Mouse (Mus musculus) liver, embryonic 13.5 days (tissue): ENCODE data around the gene Ccdc77. TPM values are rescaled to one million over a fixed set of nuclear protein-coding genes. Genes with fewer than 3 reads are reported as not detected.
A peak's percentile ranks its signal among the peaks of the same experiment; 100 is the strongest.

Experiments
- ATAC-seq: fragments of 200-750 bp; cut with Nextera tagmentation; 2 replicates; pipeline ENCODE4 v1.8.0; 2017; ENCODE audit warnings: low read depth, mild to moderate bottlenecking, moderate number of reproducible peaks, moderate library complexity
- DNase-seq: peaks from one replicate; pipeline ENCODE4 v3.0.0; 2022
- H3K27ac ChIP-seq: fragments of 300-500 bp; sonication (generic); 2 replicates; pipeline ENCODE4 v1.5.1; 2015; ENCODE audit warnings: moderate library complexity, mild to moderate bottlenecking, inconsistent platforms
- H3K27me3 ChIP-seq: fragments of 300-500 bp; sonication (generic); 2 replicates; pipeline ENCODE4 v1.6.1; 2015; ENCODE audit warnings: mild to moderate bottlenecking, inconsistent platforms
- H3K36me3 ChIP-seq: fragments of 300-500 bp; sonication (generic); 2 replicates; pipeline ENCODE4 v1.6.1; 2015; ENCODE audit warnings: mild to moderate bottlenecking, inconsistent platforms
- H3K4me1 ChIP-seq: fragments of 300-500 bp; sonication (generic); replicated peaks from 2 replicates; pipeline ENCODE4 v1.6.1; 2015; ENCODE audit warnings: inconsistent platforms
- H3K4me2 ChIP-seq: fragments of 300-500 bp; sonication (generic); 2 replicates; pipeline ENCODE4 v1.6.1; 2015; ENCODE audit warnings: inconsistent platforms, mild to moderate bottlenecking, moderate library complexity
- H3K4me3 ChIP-seq: fragments of 300-500 bp; sonication (generic); replicated peaks from 2 replicates; pipeline ENCODE4 v1.5.1; 2015; ENCODE audit warnings: mild to moderate bottlenecking, inconsistent platforms
- H3K9ac ChIP-seq: fragments of 300-500 bp; sonication (generic); 2 replicates; pipeline ENCODE4 v1.6.1; 2015; ENCODE audit warnings: mild to moderate bottlenecking, inconsistent platforms
- H3K9me3 ChIP-seq: fragments of 300-500 bp; sonication (generic); replicated peaks from 2 replicates; pipeline ENCODE4 v1.6.1; 2016; ENCODE audit warnings: inconsistent platforms
- WGBS: fragments of 180-500 bp; shearing (Covaris S2); methylation state at CpG from one replicate; pipeline ENCODE4 v1.1.7; 2015; ENCODE audit not compliant: insufficient replicate concordance; 5-methylcytosine and 5-hydroxymethylcytosine counted together
- polyA plus RNA-seq: library from polyadenylated mRNA; unstranded; fragments of >200 nt; fragmentation: Nextera tagmentation; extraction: Ambion mirVana; gene quantifications from 2 replicates; pipeline ENCODE4 v1.2.1, GENCODE M21; 2015

Ccdc77 gene
- polyA plus RNA-seq, result 17.2 and 21.0 TPM in 2 replicates

GRCm38 (mm10) chr6:120363688-120364522 lies at the start of gene Ccdc77, which contains the start of gene Kdm5a:
Ccdc77 (minus strand) TSS chr6:120364374.
Kdm5a (plus strand) TSS chr6:120364124.
- ATAC-seq (peak; percentile 96), DNase-seq (peak; percentile 87)
- Histone ChIP-seq H3K27ac (peak within 1 kb of the TSS; percentile 93), H3K4me2 (peak within 1 kb of the TSS; percentile 91), H3K27me3 (no peaks in the 10 kb centered on the region), H3K36me3 (peaks cover 22% of the 10 kb centered on the region), H3K4me3 (peak within 1 kb of the TSS; percentile 99), H3K9me3 (no peaks in the 10 kb centered on the region), H3K9ac (peak within 1 kb of the TSS; percentile 93), H3K4me1 (peaks cover 24% of the 10 kb centered on the region)
- WGBS, result under 1% methylated on average over 71 of the region's 71 CpGs

- 96% methylated on average over 1 of the region's 1 CpGs for WGBS
- H3K36me3 ChIP-seq, result peaks cover 71% of the 10 kb centered on the region
- no peak overlapping the region for H3K9ac ChIP-seq
- no peaks in the 10 kb centered on the region for H3K27me3 ChIP-seq
- H3K27ac ChIP-seq, result no peak overlapping the region
- H3K4me1 ChIP-seq, result no peaks in the 10 kb centered on the region
- H3K9me3 ChIP-seq, result no peaks in the 10 kb centered on the region
- H3K4me3 ChIP-seq, result no peak overlapping the region
- no peak for DNase-seq
- no peak for ATAC-seq
- H3K4me2 ChIP-seq, result no peak overlapping the region
Measured at GRCm38 (mm10) chr6:120403936-120404335, 39.8 kb upstream of the Ccdc77 start.

- WGBS, result 80% methylated on average over 5 of the region's 5 CpGs
- Histone ChIP-seq H3K27me3 (no peaks in the 10 kb centered on the region), H3K4me2 (no peak overlapping the region), H3K9ac (no peak overlapping the region), H3K9me3 (no peaks in the 10 kb centered on the region), H3K36me3 (peaks cover 78% of the 10 kb centered on the region), H3K4me1 (peaks cover 9% of the 10 kb centered on the region; the same call in 1 of the 2 replicates), H3K4me3 (no peak overlapping the region), H3K27ac (no peak overlapping the region)
- DNase-seq, result no peak
- ATAC-seq, result no peak
Measured at GRCm38 (mm10) chr6:120395622-120396345, 31.6 kb upstream of the Ccdc77 start.

- H3K36me3 ChIP-seq, result peaks cover 77% of the 10 kb centered on the region
- no peak overlapping the region for H3K4me3 ChIP-seq
- no peak overlapping the region for H3K27ac ChIP-seq
- DNase-seq, result no peak
- WGBS, result 78% methylated on average over 2 of the region's 2 CpGs
- ATAC-seq, result no peak
- peaks cover 9% of the 10 kb centered on the region; the same call in 1 of the 2 replicates for H3K4me1 ChIP-seq
- H3K9me3 ChIP-seq, result no peaks in the 10 kb centered on the region
- H3K27me3 ChIP-seq, result no peaks in the 10 kb centered on the region
- no peak overlapping the region for H3K4me2 ChIP-seq
- no peak overlapping the region for H3K9ac ChIP-seq
Measured at GRCm38 (mm10) chr6:120392811-120393210, 28.6 kb upstream of the Ccdc77 start.

GRCm38 (mm10) chr6:120390054-120390453 lies 25.9 kb upstream of the Ccdc77 start:
- H3K4me2 ChIP-seq, result no peak overlapping the region
- H3K4me3 ChIP-seq, result no peak overlapping the region
- peaks cover 72% of the 10 kb centered on the region for H3K36me3 ChIP-seq
- H3K27me3 ChIP-seq, result no peaks in the 10 kb centered on the region
- DNase-seq (no peak), ATAC-seq (0 out of 2 replicates have a peak, but pooled peaks have one; percentile 48)
- no peak overlapping the region for H3K9ac ChIP-seq
- H3K9me3 ChIP-seq, result no peaks in the 10 kb centered on the region
- H3K4me1 ChIP-seq, result no peaks in the 10 kb centered on the region
- WGBS, result 40% methylated on average over 3 of the region's 3 CpGs
- no peak overlapping the region for H3K27ac ChIP-seq

GRCm38 (mm10) chr6:120376736-120377135 lies 12.6 kb upstream of the Ccdc77 start:
- no peak for ATAC-seq
- Histone ChIP-seq H3K36me3 (peaks cover 86% of the 10 kb centered on the region), H3K4me3 (no peak overlapping the region), H3K9ac (no peak overlapping the region), H3K4me2 (no peak overlapping the region), H3K27me3 (no peaks in the 10 kb centered on the region), H3K4me1 (no peaks in the 10 kb centered on the region), H3K9me3 (no peaks in the 10 kb centered on the region), H3K27ac (no peak overlapping the region)
- 84% methylated on average over 2 of the region's 2 CpGs for WGBS
- no peak for DNase-seq

- peaks cover 34% of the 10 kb centered on the region for H3K36me3 ChIP-seq
- no peak for DNase-seq
Measured at GRCm38 (mm10) chr6:120365051-120365450, 877 bp upstream of the Ccdc77 start.

GRCm38 (mm10) chr6:120364523-120364905 lies 340 bp upstream of the Ccdc77 start:
- peak overlapping the region; percentile 91 for H3K4me2 ChIP-seq
- peak overlapping the region; percentile 93 for H3K9ac ChIP-seq
- no peaks in the 10 kb centered on the region for H3K9me3 ChIP-seq
- ATAC-seq, result peak; percentile 33
- H3K27me3 ChIP-seq, result no peaks in the 10 kb centered on the region
- H3K27ac ChIP-seq, result peak overlapping the region; percentile 93
- DNase-seq, result peak; percentile 49
- peaks cover 24% of the 10 kb centered on the region for H3K4me1 ChIP-seq
- H3K4me3 ChIP-seq, result peak overlapping the region; percentile 99
- 2% methylated on average over 31 of the region's 31 CpGs for WGBS
- peaks cover 28% of the 10 kb centered on the region for H3K36me3 ChIP-seq

More at GRCm38 (mm10) chr6:120365051-120365450, 877 bp upstream of the Ccdc77 start:
- ATAC-seq, result no peak
- Histone ChIP-seq H3K27me3 (no peaks in the 10 kb centered on the region), H3K4me1 (peaks cover 24% of the 10 kb centered on the region), H3K4me3 (peak overlapping the region; percentile 99), H3K9me3 (no peaks in the 10 kb centered on the region), H3K9ac (peak overlapping the region; percentile 93), H3K4me2 (peak overlapping the region; percentile 91), H3K27ac (peak overlapping the region; percentile 93)
- under 1% methylated on average over 15 of the region's 15 CpGs for WGBS

- ATAC-seq (peak; percentile 4), DNase-seq (no peak)
- peak overlapping the region; percentile 99 for H3K4me3 ChIP-seq
- H3K27ac ChIP-seq, result peak overlapping the region; percentile 93
- H3K27me3 ChIP-seq, result no peaks in the 10 kb centered on the region
- peaks cover 26% of the 10 kb centered on the region for H3K4me1 ChIP-seq
- H3K4me2 ChIP-seq, result peak overlapping the region; percentile 91
- H3K9ac ChIP-seq, result peak overlapping the region; percentile 93
- peaks cover 14% of the 10 kb centered on the region for H3K36me3 ChIP-seq
- 14% methylated on average over 15 of the region's 15 CpGs for WGBS
- H3K9me3 ChIP-seq, result no peaks in the 10 kb centered on the region
Measured at GRCm38 (mm10) chr6:120362774-120363687, 1.1 kb downstream of the Ccdc77 start.

- Histone ChIP-seq H3K9me3 (no peaks in the 10 kb centered on the region), H3K27ac (no peak overlapping the region), H3K27me3 (no peaks in the 10 kb centered on the region), H3K9ac (no peak overlapping the region), H3K4me2 (peak overlapping the region; percentile 31; the same call in 1 of the 2 replicates), H3K4me1 (peaks cover 29% of the 10 kb centered on the region), H3K36me3 (peaks cover 5% of the 10 kb centered on the region), H3K4me3 (no peak overlapping the region)
- no peak for ATAC-seq
- 91% methylated on average over 2 of the region's 2 CpGs for WGBS
- DNase-seq, result no peak
Measured at GRCm38 (mm10) chr6:120362124-120362523, 2.0 kb downstream of the Ccdc77 start.
